Mouse (Mus musculus): Measurements from ENCODE around the gene Igsf9b.

Gene Igsf9b

GRCm38 (mm10) chr9:27331538-27331937 lies 32.5 kb downstream of the Igsf9b start:
- DNase-seq (ENCODE audit: low spot score in 2 of 2), result no peak

GRCm38 (mm10) chr9:27334895-27335294 lies 35.9 kb downstream of the Igsf9b start:
- no peak for DNase-seq (ENCODE audit: low spot score in 2 of 2)

GRCm38 (mm10) chr9:27336962-27337636 lies 38.1 kb downstream of the Igsf9b start:
- DNase-seq (ENCODE audit: low spot score in 2 of 2), result peak; percentile 43 to 46

- no peak for DNase-seq (ENCODE audit: low spot score in 2 of 2)
These were observed 40.2 kb downstream of the Igsf9b start for GRCm38 (mm10) chr9:27339168-27339567.

GRCm38 (mm10) chr9:27346541-27347269 lies 47.7 kb downstream of the Igsf9b start:
- no peak for DNase-seq (ENCODE audit: low spot score in 2 of 2)

- no peak for DNase-seq (ENCODE audit: low spot score in 2 of 2)
These were observed 54.1 kb downstream of the Igsf9b start for GRCm38 (mm10) chr9:27353082-27353481.

GRCm38 (mm10) chr9:27357893-27358292 lies 58.9 kb downstream of the Igsf9b start:
- no peak for DNase-seq (ENCODE audit: low spot score in 2 of 2)

GRCm38 (mm10) chr9:27367231-27367630 lies 68.2 kb downstream of the Igsf9b start:
- DNase-seq (ENCODE audit: low spot score in 2 of 2), result no peak

GRCm38 (mm10) chr9:27369108-27369507 lies 70.1 kb downstream of the Igsf9b start:
- DNase-seq (ENCODE audit: low spot score in 2 of 2), result no peak

GRCm38 (mm10) chr9:27375746-27376145 lies 76.7 kb downstream of the Igsf9b start:
- DNase-seq (ENCODE audit: low spot score in 2 of 2), result no peak

- no peak for DNase-seq (ENCODE audit: low spot score in 2 of 2)
These were observed 87.9 kb downstream of the Igsf9b start for GRCm38 (mm10) chr9:27386951-27387350.

GRCm38 (mm10) chr9:27396500-27396899 lies 97.5 kb downstream of the Igsf9b start, which contains the start of gene Spata19:
Spata19 (plus strand) TSS chr9:27396800.
- no peak for DNase-seq (ENCODE audit: low spot score in 2 of 2)

GRCm38 (mm10) chr9:27401169-27401568 lies 102.2 kb downstream of the Igsf9b start:
- DNase-seq (ENCODE audit: low spot score in 2 of 2), result no peak
